Mouse (Mus musculus): Measurements from ENCODE around the gene Bmp10.

Bmp10 gene

GRCm38 (mm10) chr6:87428487-87429044, at the start of gene Bmp10:
Gene Bmp10, plus strand, starts transcription at chr6:87428994.
- DNase-seq = no peak

GRCm38 (mm10) chr6:87383926-87384691, 44.7 kb upstream of the Bmp10 start:
- peak; percentile 30 for DNase-seq

DNA sequence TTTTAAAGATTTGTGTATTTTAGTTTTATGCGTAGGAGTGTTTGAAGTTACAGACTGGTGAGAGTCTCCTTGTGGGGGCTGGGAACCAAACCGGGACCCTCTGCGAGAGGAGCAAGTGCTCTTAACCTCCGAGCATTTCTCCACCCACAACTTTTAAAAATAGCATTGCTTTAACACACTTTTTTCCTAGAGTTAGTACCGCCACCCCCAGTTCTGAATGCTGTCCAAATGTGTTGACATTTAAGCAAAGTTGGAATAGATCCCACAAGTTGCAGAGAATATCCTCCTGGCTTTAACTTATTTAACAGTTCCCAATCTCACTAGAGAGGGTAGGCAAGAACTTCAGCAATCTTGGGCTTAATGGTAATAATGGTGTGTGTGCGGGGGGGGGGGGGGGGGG, 44.0 kb upstream of the Bmp10 start:
- DNase-seq = no peak

- peak; percentile 63 for DNase-seq
Measured at GRCm38 (mm10) chr6:87386203-87386602, 42.6 kb upstream of the Bmp10 start.

GRCm38 (mm10) chr6:87386681-87387080, 42.1 kb upstream of the Bmp10 start:
- DNase-seq = no peak

DNA sequence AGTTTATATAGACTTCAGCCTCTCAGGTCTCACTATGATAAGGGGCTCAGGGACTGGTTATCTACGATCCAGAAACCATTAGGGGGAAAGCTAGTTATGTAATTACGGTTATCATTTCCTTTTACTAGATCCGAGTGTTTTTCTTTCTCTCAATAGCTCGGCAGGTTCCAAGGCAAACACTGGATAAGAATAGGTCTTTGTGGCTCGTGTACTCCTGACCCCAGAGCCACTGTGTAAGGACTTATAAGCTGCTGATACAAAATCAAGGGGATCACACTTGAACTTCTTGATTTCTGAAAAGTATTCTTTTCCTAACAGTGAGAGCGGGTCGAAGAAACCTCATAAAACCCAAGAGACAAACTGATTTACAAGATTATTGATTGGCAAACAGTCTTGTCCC, 39.9 kb upstream of the Bmp10 start, which contains the start of gene Gkn3:
Gkn3 (minus strand) TSS at position 59 of the 400 bp plus-strand sequence.
- DNase-seq = no peak

- no peak for DNase-seq
Measured at GRCm38 (mm10) chr6:87389455-87389989, 39.3 kb upstream of the Bmp10 start.

GRCm38 (mm10) chr6:87393466-87394205, 35.2 kb upstream of the Bmp10 start:
- no peak for DNase-seq

- DNase-seq = no peak
Measured at GRCm38 (mm10) chr6:87394783-87395182, 34.0 kb upstream of the Bmp10 start.

- DNase-seq = peak; percentile 54
Measured at GRCm38 (mm10) chr6:87399137-87399536, 29.7 kb upstream of the Bmp10 start.

GRCm38 (mm10) chr6:87399886-87400566, 28.8 kb upstream of the Bmp10 start:
- DNase-seq = no peak

GRCm38 (mm10) chr6:87401456-87401855, 27.3 kb upstream of the Bmp10 start:
- no peak for DNase-seq

DNA sequence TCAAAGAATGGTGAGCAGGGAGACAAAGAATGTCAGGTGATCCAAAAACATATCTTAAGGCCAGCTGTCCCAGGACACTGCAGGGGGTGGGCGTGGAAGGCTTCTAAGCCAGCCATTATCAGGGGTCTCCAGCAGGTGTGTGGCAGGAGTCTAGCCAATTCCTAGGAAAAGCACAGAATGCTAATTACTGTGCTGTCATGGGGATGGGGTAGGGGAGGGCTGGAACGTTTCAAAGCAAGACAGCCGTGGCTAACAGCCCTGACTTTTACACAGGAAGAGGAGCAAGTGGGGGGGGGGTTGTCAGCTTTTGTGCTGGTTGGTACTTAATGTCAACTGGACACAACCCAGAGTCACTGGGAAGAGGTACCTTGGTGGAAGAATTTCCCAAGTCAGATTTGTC, 16.8 kb upstream of the Bmp10 start:
- no peak for DNase-seq

DNA sequence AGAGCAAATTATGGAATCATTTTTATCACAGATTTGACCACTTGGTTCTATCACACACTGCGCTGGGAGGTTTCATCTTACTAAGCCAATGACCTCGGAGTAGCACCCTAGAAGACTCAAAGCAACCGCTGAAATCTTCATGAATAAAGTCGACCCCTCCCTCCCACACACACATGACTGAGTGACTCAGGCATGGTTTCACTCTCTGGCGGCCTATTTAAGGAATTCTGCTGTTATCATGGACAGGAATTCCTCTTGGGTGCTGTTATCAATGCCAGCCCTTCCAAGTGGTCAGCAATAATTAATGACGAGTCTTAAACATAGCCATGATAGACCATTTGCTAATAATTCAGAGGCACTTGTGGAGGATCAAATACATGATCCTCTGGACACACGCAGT, 6.5 kb upstream of the Bmp10 start:
- no peak for DNase-seq

DNA sequence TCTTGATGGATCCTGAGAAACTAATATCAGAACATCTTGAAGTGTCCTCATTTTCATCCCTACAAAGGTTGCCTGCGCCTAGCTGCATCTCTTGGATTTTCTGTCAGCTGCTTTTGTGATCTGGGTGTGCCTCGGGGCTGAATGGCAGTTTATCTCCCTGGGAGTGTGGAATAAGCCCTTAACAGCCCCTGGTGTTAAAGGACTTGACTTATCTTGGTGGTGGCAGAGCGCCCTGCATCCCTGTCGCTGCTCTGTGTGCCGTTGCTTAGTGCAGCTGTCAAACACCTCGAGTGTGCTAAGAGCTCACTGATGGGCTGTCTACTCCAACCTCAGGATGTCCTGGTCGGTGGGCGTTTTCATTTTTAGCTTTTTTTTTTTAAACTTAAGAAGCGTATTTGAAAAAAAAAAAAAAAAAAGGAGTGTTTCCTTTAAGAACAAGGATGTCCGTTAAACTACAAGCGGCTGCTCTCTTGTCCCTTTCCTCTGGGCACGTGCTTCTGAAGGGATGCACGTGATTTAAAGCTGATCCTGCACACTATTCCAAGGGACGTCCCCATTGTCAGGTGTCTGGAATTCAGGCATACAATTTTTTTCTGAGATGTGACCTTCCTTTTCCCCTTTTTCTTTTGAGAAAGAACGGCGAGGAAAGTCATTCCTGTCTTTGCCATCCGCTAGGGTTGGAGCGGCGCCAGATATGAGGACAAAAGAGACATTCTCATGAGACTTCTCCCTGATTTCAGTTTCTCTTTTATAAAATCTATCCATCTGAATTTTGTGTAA, 4.6 kb upstream of the Bmp10 start:
- no peak for DNase-seq

- no peak for DNase-seq
Measured at GRCm38 (mm10) chr6:87426954-87427353, 1.8 kb upstream of the Bmp10 start.

DNA sequence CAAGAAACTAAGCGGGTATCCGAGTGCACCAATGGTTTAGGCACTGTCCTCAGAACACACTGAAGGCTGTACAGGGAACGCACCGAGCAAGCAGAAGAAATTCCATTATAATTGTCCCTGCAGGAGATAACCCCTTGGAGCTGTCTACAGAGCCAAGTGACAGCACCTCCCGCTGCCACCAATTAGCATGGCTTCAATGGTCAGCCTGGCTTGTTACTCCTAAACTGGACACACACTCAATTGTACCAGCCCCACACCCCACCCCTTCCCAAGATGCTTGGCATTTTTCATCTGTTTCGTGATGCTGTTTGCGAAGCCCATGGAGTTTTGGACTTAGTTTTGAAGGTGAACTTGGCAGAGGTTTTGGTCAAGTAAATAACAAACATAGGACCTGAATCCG, 1.2 kb upstream of the Bmp10 start:
- no peak for DNase-seq

DNA sequence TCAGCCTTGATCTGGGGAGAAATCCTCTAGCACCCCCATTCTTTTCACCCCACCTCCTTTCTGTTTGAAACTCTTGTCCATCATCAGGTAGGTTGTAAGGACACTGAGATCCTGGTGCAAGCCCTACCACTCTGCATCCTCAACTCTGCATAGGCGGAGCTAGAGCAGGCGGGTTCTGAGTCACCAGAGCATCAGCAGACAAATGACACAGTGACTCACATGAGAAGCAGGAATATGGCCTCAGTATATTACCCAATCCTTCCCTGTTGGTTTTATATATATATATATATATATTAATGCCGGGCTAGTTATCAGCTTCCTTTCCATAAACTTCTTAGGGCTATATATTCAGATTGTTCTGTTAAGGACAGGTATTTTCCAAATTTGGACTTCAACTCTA, 7.0 kb downstream of the Bmp10 start:
- DNase-seq = no peak

- no peak for DNase-seq
Measured at GRCm38 (mm10) chr6:87436745-87437144, 8.0 kb downstream of the Bmp10 start.

DNA sequence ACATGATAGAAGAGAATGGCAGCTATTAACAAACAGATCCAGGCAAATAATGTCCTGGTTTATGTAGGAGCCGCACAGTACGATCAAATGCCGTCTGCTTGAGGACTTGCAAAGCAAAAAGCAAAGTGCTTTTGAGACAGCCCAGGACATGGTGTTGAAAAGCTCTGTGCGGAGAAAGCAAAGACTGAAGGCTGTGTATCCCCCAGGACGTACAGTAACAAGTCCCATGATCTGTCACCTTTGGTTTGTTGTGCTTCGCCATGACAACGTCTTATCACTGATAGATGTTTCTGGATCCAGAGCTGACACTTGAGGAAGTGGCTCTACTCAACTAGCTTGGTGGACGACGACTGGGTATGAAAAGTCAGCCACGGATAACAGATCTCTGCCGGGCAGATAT, 14.5 kb downstream of the Bmp10 start:
- DNase-seq = no peak

- DNase-seq = no peak
Measured at GRCm38 (mm10) chr6:87445222-87445621, 16.4 kb downstream of the Bmp10 start.

GRCm38 (mm10) chr6:87447217-87447616, 18.4 kb downstream of the Bmp10 start:
- DNase-seq = no peak
